Mouse (Mus musculus): ENCODE data around the gene Ccl25.

Ccl25 gene

DNA sequence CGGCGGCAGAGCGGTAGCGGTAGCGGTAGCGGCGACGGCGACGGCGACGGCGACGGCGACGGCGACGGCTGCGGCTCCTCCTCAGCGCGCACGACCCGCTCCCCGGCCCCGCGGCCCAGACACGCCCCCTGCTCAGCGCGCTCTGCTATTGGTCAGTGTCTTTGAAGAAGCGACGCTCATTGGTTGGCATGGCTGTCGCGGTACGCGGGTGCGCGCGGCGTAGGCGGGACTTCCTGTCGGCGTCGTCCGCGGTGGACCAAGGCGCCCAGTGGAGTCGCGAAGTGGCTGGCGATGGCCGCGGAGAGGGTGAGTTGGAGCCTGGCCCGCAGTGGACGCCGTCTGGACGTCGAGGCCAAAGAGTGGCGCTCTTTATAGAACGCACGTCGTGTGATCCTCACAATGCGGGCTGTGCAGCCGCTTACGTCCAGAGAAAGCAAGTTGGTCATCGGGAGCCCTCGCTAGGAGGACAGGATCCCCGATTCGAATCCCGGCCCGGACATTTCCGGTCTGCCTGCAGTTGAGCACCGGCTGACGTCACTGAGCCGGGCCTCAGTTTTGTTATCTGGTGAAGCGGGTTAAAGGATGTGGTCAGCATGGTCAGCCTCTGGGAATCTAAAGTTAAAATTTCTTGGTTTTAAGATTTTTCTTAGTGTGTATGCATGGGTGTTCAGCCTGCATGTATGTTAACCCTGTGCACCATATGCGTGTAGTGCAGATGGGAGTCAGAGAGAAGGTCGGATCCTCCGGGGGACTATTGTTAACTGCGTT, at the start of gene Ccl25, which contains the start of gene Elavl1:
Ccl25 (plus strand) TSS at position 228 of the 768 bp plus-strand sequence.
Elavl1 (minus strand) TSS at position 431 of the 768 bp plus-strand sequence.
- DNase-seq (ENCODE audit: low read depth, low spot score) = peak; percentile 96

- peak; percentile 94 for DNase-seq (ENCODE audit: low read depth, low spot score)
These were observed 49.5 kb upstream of the Ccl25 start, which contains the start of gene Timm44 for GRCm38 (mm10) chr8:4275275-4276110. Gene Timm44 (minus strand): TSS chr8:4275913.

GRCm38 (mm10) chr8:4276111-4276465, 48.9 kb upstream of the Ccl25 start:
- no peak for DNase-seq (ENCODE audit: low read depth, low spot score)

DNA sequence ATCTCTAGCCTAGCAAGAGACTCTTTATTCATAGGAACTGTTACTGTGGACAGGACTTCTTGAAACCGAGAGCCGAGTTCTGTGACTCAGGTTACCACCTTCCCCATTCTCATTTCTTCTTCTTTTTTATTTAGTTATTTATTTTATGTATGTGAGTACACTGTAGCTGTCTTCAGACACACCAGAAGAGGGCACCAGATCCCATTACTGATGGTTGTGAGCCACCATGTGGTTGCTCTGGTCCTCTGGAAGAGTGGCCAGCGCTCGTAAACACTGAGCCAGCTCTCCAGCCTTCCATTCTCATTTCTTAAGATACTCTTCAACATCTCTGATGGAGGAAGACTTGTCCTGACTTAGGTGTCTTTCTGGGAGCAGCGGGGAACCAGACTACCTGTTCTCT, 32.3 kb upstream of the Ccl25 start:
- DNase-seq (ENCODE audit: low read depth, low spot score) = no peak

GRCm38 (mm10) chr8:4297822-4298221, 27.2 kb upstream of the Ccl25 start:
- no peak for DNase-seq (ENCODE audit: low read depth, low spot score)

DNA sequence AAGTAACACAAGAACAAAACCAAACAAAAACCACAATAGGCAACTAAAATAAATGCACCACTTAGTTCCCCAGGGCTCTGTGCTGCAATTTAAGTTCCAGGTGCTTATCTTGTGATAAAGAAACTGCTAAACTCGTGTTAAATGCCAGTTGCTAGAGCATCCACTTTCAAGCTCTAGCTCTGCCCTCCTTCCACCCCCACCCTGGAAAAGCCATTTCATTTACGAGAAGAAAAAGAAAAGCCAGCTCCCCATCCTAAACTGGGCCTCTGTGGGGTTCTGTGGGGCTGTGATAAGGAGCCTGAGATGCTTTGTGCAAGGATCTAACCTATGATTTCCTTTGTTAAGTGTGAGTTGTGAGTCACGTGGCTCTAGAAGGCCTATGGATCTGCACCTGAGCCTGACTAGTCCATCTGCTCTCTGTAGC, 20.9 kb upstream of the Ccl25 start:
- no peak for DNase-seq (ENCODE audit: low read depth, low spot score)

DNA sequence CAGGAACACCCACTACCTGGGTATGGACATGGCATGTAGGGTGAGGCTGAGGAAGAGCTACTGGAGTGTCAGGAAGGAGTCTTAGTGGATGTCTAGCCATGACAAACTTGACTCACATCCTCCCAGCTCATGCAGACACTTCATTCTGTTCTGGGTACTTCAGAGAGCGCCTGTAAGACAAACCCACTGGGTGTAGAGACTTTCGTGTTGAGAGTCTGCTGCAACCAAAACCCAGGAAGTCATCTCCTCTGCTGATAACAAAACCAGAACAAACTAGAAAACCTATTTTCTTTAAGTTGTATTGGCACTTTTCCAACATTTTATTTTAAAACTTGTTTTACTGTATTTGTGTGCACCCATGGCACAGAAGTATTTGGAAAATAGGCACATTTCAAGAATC, 19.2 kb upstream of the Ccl25 start:
- DNase-seq (ENCODE audit: low read depth, low spot score) = no peak

DNA sequence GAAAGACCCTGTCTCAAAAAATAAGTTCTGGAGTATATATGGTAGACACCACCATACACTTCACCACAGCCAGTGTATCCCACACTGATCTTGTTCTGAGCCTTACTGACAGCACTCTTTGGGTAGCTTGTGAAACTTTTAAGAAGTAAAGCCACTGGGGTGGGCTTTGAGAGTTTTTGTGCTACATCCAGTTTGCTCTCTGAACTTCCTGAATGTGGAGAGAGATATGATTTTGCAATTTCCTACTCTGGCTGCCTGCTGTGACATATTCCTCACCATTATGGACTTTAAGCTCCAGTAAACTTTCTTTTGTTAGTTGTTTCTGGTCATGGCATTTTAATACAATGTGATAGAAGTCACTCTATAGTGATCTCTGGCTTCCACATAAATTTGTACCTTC, 12.9 kb upstream of the Ccl25 start:
- no peak for DNase-seq (ENCODE audit: low read depth, low spot score)

GRCm38 (mm10) chr8:4313254-4314124, 11.5 kb upstream of the Ccl25 start:
- no peak for DNase-seq (ENCODE audit: low read depth, low spot score)

GRCm38 (mm10) chr8:4314852-4315251, 10.2 kb upstream of the Ccl25 start:
- no peak for DNase-seq (ENCODE audit: low read depth, low spot score)

- no peak for DNase-seq (ENCODE audit: low read depth, low spot score)
These were observed 6.9 kb upstream of the Ccl25 start for GRCm38 (mm10) chr8:4318124-4318523.

DNA sequence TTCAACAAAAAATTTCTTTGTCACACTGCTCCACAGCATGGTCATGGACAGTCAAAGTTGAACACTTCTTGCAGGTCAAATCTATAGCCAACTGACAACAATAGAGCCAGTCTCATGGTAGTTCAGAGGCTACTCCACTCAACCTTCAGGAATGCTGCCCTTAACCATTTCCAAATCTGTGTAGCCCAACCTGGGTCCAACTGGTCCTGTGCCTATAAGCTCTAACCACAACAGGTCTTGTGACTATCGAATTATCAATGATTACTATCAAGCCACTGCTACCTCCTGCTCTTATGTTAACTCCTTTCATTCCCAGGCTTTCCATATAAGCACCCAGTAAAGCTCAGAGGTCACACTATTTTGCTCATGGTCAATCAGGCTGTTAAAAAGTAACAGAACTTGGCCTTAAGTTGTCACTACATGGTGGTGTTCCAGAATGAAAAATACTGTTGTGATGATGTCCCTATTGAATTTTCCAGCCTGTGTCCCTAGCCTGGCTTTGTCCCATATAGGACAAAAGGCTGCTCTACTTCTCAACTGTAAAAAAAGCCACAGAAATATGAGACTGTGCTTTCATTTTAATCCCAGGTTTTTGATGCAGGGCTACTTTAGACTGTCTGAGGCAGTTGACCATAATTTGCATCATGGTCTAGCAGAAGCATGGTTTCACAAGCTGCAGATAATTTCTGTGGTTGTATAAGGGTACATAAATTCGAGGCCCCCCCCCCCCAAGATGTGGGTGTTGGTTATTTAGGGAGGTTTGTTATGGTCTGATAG, 6.0 kb upstream of the Ccl25 start:
- no peak for DNase-seq (ENCODE audit: low read depth, low spot score)

- no peak for DNase-seq (ENCODE audit: low read depth, low spot score)
These were observed 5.5 kb upstream of the Ccl25 start for GRCm38 (mm10) chr8:4319573-4319872.

GRCm38 (mm10) chr8:4320404-4320803, 4.6 kb upstream of the Ccl25 start:
- DNase-seq (ENCODE audit: low read depth, low spot score) = no peak

DNA sequence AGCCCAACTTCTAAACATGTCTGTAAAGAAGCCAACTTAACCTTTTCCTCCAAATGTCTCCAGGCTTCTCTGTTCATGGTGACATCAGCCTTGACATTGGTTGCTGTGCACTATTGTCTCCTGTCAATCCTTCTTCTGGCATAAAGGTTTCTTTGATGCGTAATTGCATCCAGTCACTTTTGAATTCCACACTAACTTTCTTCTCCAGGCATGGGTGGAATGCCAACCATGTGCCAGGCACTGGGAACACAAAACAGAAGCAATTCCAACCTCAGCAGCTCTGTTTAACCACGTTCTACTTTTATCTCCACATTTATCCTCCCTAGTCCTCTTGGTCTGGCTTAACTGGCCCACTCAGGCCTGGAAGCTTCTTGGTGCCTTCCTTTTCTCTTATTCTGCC, 4.0 kb upstream of the Ccl25 start:
- DNase-seq (ENCODE audit: low read depth, low spot score) = no peak

DNA sequence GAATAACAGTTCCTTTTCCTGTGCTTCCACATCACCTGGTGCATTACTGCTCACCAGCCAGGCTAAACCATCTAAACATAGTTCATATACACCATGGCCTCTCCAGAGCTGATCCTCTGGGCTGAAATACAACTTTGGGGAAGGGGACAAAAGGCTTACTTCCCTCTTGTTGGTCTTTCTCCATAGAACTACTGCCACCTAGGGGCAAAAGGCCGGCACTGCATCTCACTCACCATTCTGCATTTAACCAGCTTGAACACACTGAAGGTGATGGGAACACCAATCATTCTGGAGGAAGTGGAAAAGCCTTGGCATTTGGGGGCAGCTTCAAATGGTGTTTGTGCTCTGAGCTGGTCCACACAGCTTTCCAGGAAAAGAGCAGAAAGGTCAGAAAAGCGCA, 2.5 kb upstream of the Ccl25 start:
- peak; percentile 66 for DNase-seq (ENCODE audit: low read depth, low spot score)

GRCm38 (mm10) chr8:4323917-4324316, 1.1 kb upstream of the Ccl25 start:
- no peak for DNase-seq (ENCODE audit: low read depth, low spot score)

DNA sequence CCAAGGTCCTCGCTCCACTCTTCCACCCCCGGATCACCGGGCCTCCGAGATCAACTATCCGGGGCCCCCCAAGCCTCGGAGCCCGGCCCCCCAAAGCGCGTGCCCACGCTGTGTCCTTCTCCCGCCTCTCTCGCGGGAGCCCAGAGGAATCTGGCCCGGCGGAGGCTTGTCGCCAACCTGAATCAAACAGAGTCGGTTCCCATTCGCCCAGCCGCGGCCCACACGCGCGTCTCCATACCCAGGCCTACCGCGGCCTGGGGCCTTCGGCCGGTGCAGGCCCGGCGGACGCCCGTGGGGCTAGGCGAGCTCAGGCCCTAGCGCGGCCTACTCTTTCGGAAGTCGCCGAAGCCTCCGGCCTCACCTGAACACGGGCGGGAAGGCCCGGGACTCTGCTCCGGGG, 485 bp upstream of the Ccl25 start:
- DNase-seq (ENCODE audit: low read depth, low spot score) = peak; percentile 34

- no peak for DNase-seq (ENCODE audit: low read depth, low spot score)
These were observed 684 bp downstream of the Ccl25 start for GRCm38 (mm10) chr8:4325751-4326036.

DNA sequence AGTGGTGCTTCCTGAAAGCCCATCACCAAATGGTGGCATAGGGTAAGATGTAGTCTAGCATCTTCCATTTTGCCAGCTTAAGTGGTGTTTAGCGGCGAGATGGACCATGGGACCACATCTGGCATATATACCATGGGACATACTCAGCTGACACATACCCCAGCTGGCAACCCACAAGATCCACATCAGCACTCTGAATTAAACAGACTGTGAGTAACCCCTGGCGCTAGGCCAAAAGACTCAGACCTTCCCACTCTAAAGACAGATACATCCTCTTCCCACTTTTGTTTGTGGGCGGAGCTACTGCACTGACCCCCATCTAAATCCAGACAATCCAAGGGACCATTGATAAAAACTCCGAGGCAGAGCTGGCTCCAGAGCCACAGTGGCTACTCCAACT, 4.0 kb downstream of the Ccl25 start:
- no peak for DNase-seq (ENCODE audit: low read depth, low spot score)

- no peak for DNase-seq (ENCODE audit: low read depth, low spot score)
These were observed 9.0 kb downstream of the Ccl25 start for GRCm38 (mm10) chr8:4333966-4334365.

Measured in skeletal muscle tissue, adult 2 months (tissue).